Mouse (Mus musculus) stomach, embryonic 16.5 days (tissue): ENCODE results near the gene H2afy. TPM values are rescaled to one million over a fixed set of nuclear protein-coding genes. Genes with fewer than 3 reads are reported as not detected.

Experiments used
- ATAC-seq: fragments of 200-750 bp; cut with Nextera tagmentation; 2 replicates; pipeline ENCODE4 v1.8.0; 2017; ENCODE audit warnings: moderate number of reproducible peaks, moderate TSS enrichment; ENCODE audit not compliant: insufficient read depth, low FRiP score
- H3K27ac ChIP-seq: fragments of 300-500 bp; sonication (generic); 2 replicates; pipeline ENCODE4 v1.5.1; 2014; ENCODE audit warnings: low read length
- H3K27me3 ChIP-seq: fragments of 300-500 bp; sonication (generic); 2 replicates; pipeline ENCODE4 v1.6.1; 2014; ENCODE audit warnings: low read length, control low read depth, mixed read lengths; ENCODE audit not compliant: control insufficient read depth, insufficient read depth
- H3K36me3 ChIP-seq: fragments of 300-500 bp; sonication (generic); 2 replicates; pipeline ENCODE4 v1.6.1; 2014; ENCODE audit warnings: low read length; ENCODE audit not compliant: control insufficient read depth, insufficient read depth
- H3K4me1 ChIP-seq: fragments of 300-500 bp; sonication (generic); 2 replicates; pipeline ENCODE4 v1.6.1; 2014; ENCODE audit warnings: low read length, control low read depth, mixed read lengths; ENCODE audit not compliant: control insufficient read depth, insufficient read depth
- H3K4me2 ChIP-seq: fragments of 300-500 bp; sonication (generic); 2 replicates; pipeline ENCODE4 v1.6.1; 2014; ENCODE audit warnings: low read depth, low read length, mixed read lengths
- H3K4me3 ChIP-seq: fragments of 300-500 bp; sonication (generic); replicated peaks from 2 replicates; pipeline ENCODE4 v1.5.1; 2014; ENCODE audit warnings: mild to moderate bottlenecking, low read length
- H3K9ac ChIP-seq: fragments of 300-500 bp; sonication (generic); 2 replicates; pipeline ENCODE4 v1.6.1; 2014; ENCODE audit warnings: low read length
- H3K9me3 ChIP-seq: fragments of 300-500 bp; sonication (generic); replicated peaks from 2 replicates; pipeline ENCODE4 v1.6.1; 2016; ENCODE audit warnings: low read length, control low read depth; ENCODE audit not compliant: control insufficient read depth
- WGBS: fragments of 180-500 bp; shearing (Covaris S2); extraction: QIAGEN DNeasy Blood & Tissue Kit; methylation state at CpG from one replicate; pipeline ENCODE4 v1.1.7; 2014; 5-methylcytosine and 5-hydroxymethylcytosine counted together
- polyA plus RNA-seq: library from polyadenylated mRNA; unstranded; fragments of >200 nt; fragmentation: Nextera tagmentation; extraction: Ambion mirVana; gene quantifications from 2 replicates; pipeline ENCODE4 v1.2.1, GENCODE M21; 2015

Gene H2afy
- polyA plus RNA-seq, 1 experiment from 2014 or later, result 271 TPM

- WGBS, result 25% methylated on average over 12 of the region's 14 CpGs
- Histone ChIP-seq H3K27me3 (no peaks in the 10 kb centered on the region), H3K4me3 (no peak overlapping the region), H3K9ac (peak overlapping the region; percentile 21; the same call in 1 of the 2 replicates), H3K36me3 (no peaks in the 10 kb centered on the region), H3K4me2 (no peak overlapping the region), H3K4me1 (peaks cover 31% of the 10 kb centered on the region), H3K27ac (peak overlapping the region; percentile 70), H3K9me3 (no peaks in the 10 kb centered on the region)
- ATAC-seq, result peak; percentile 51; the same call in 1 of the 2 replicates
These were observed 31.6 kb upstream of the H2afy start for GRCm38 (mm10) chr13:56167446-56168402.

GRCm38 (mm10) chr13:56165561-56165960 lies 29.4 kb upstream of the H2afy start:
- Histone ChIP-seq H3K27me3 (no peaks in the 10 kb centered on the region), H3K4me1 (peaks cover 22% of the 10 kb centered on the region), H3K27ac (no peak overlapping the region), H3K4me3 (no peak overlapping the region), H3K9me3 (no peaks in the 10 kb centered on the region), H3K9ac (no peak overlapping the region), H3K36me3 (no peaks in the 10 kb centered on the region), H3K4me2 (no peak overlapping the region)
- 85% methylated on average over 11 of the region's 11 CpGs for WGBS
- no peak for ATAC-seq

- 85% methylated on average over 3 of the region's 3 CpGs for WGBS
- Histone ChIP-seq H3K27me3 (no peaks in the 10 kb centered on the region), H3K36me3 (no peaks in the 10 kb centered on the region), H3K27ac (no peak overlapping the region), H3K4me1 (peaks cover 29% of the 10 kb centered on the region), H3K4me2 (no peak overlapping the region), H3K9ac (no peak overlapping the region), H3K4me3 (no peak overlapping the region), H3K9me3 (no peaks in the 10 kb centered on the region)
- no peak for ATAC-seq
These were observed 28.2 kb upstream of the H2afy start for GRCm38 (mm10) chr13:56164372-56164771.

GRCm38 (mm10) chr13:56163751-56164150 lies 27.6 kb upstream of the H2afy start:
- Histone ChIP-seq H3K9ac (no peak overlapping the region), H3K27me3 (no peaks in the 10 kb centered on the region), H3K36me3 (no peaks in the 10 kb centered on the region), H3K9me3 (no peaks in the 10 kb centered on the region), H3K4me1 (peaks cover 33% of the 10 kb centered on the region), H3K4me2 (no peak overlapping the region), H3K4me3 (no peak overlapping the region), H3K27ac (no peak overlapping the region)
- 53% methylated on average over 6 of the region's 6 CpGs for WGBS
- ATAC-seq, result no peak

GRCm38 (mm10) chr13:56162859-56163258 lies 26.7 kb upstream of the H2afy start:
- 71% methylated on average over 6 of the region's 6 CpGs for WGBS
- Histone ChIP-seq H3K27me3 (no peaks in the 10 kb centered on the region), H3K4me2 (no peak overlapping the region), H3K4me1 (peaks cover 25% of the 10 kb centered on the region), H3K4me3 (no peak overlapping the region), H3K9ac (no peak overlapping the region), H3K9me3 (no peaks in the 10 kb centered on the region), H3K36me3 (no peaks in the 10 kb centered on the region), H3K27ac (no peak overlapping the region)
- ATAC-seq, result no peak

GRCm38 (mm10) chr13:56159614-56160363 lies 23.6 kb upstream of the H2afy start:
- H3K4me2 ChIP-seq, result peak overlapping the region; percentile 26

GRCm38 (mm10) chr13:56159016-56159601 lies 22.9 kb upstream of the H2afy start:
- Histone ChIP-seq H3K27me3 (no peaks in the 10 kb centered on the region), H3K9me3 (no peaks in the 10 kb centered on the region), H3K36me3 (no peaks in the 10 kb centered on the region), H3K9ac (peak overlapping the region; percentile 23), H3K4me2 (peak overlapping the region; percentile 26), H3K4me1 (peaks cover 28% of the 10 kb centered on the region), H3K27ac (peak overlapping the region; percentile 41), H3K4me3 (no peak overlapping the region)
- peak; percentile 55; the same call in 1 of the 2 replicates for ATAC-seq
- WGBS, result 44% methylated on average over 14 of the region's 14 CpGs

More at GRCm38 (mm10) chr13:56159614-56160363, 23.6 kb upstream of the H2afy start:
- Histone ChIP-seq H3K36me3 (no peaks in the 10 kb centered on the region), H3K9ac (peak overlapping the region; percentile 33; the same call in 1 of the 2 replicates), H3K27me3 (no peaks in the 10 kb centered on the region), H3K27ac (peak overlapping the region; percentile 41; the same call in 1 of the 2 replicates), H3K4me3 (no peak overlapping the region), H3K4me1 (peaks cover 28% of the 10 kb centered on the region), H3K9me3 (no peaks in the 10 kb centered on the region)
- 19% methylated on average over 17 of the region's 17 CpGs for WGBS
- ATAC-seq, result peak; percentile 25; the same call in 1 of the 2 replicates

- Histone ChIP-seq H3K4me2 (no peak overlapping the region), H3K9ac (no peak overlapping the region), H3K36me3 (no peaks in the 10 kb centered on the region), H3K4me1 (peaks cover 31% of the 10 kb centered on the region), H3K27me3 (no peaks in the 10 kb centered on the region), H3K4me3 (no peak overlapping the region), H3K9me3 (no peaks in the 10 kb centered on the region), H3K27ac (peak overlapping the region; percentile 55)
- WGBS, result 62% methylated on average over 7 of the region's 7 CpGs
- ATAC-seq, result no peak
These were observed 19.5 kb upstream of the H2afy start for GRCm38 (mm10) chr13:56155671-56156070.
